Mouse (Mus musculus): Measurements from ENCODE around the gene Anks1b.

Gene Anks1b

GRCm38 (mm10) chr10:90380704-90381339 is 507.5 kb downstream of the Anks1b start:
- DNase-seq = no peak

- DNase-seq = no peak
These were observed 527.1 kb downstream of the Anks1b start for GRCm38 (mm10) chr10:90400382-90400781.

GRCm38 (mm10) chr10:90408484-90408883 is 535.2 kb downstream of the Anks1b start:
- DNase-seq = no peak

- DNase-seq = no peak
These were observed 558.2 kb downstream of the Anks1b start for GRCm38 (mm10) chr10:90431527-90431926.

GRCm38 (mm10) chr10:90431974-90432373 is 558.7 kb downstream of the Anks1b start:
- DNase-seq = no peak

GRCm38 (mm10) chr10:90432479-90432878 is 559.2 kb downstream of the Anks1b start:
- DNase-seq = peak in 1 of 2 experiments; percentile 4

- no peak for DNase-seq
These were observed 567.7 kb downstream of the Anks1b start for GRCm38 (mm10) chr10:90441036-90441435.

GRCm38 (mm10) chr10:90441656-90442055 is 568.3 kb downstream of the Anks1b start:
- no peak for DNase-seq

- no peak for DNase-seq
These were observed 591.6 kb downstream of the Anks1b start for GRCm38 (mm10) chr10:90464906-90465305.

GRCm38 (mm10) chr10:90465426-90465825 is 592.1 kb downstream of the Anks1b start:
- DNase-seq = no peak

- no peak for DNase-seq
These were observed 594.2 kb downstream of the Anks1b start for GRCm38 (mm10) chr10:90467546-90467945.

GRCm38 (mm10) chr10:90493436-90493835 is 620.1 kb downstream of the Anks1b start:
- peak; percentile 54 to 58 for DNase-seq

- no peak for DNase-seq
These were observed 620.8 kb downstream of the Anks1b start for GRCm38 (mm10) chr10:90493996-90494642.

GRCm38 (mm10) chr10:90494981-90495516 is 621.7 kb downstream of the Anks1b start:
- DNase-seq = peak; percentile 51 to 53

GRCm38 (mm10) chr10:90507561-90507960 is 634.3 kb downstream of the Anks1b start:
- peak in 1 of 2 experiments; percentile 21 for DNase-seq

- DNase-seq = no peak
These were observed 639.5 kb downstream of the Anks1b start for GRCm38 (mm10) chr10:90512801-90513200.

- peak in 1 of 2 experiments; percentile 4 for DNase-seq
These were observed 658.5 kb downstream of the Anks1b start for GRCm38 (mm10) chr10:90531813-90532212.

- no peak for DNase-seq
These were observed 662.1 kb downstream of the Anks1b start for GRCm38 (mm10) chr10:90535370-90535769.

GRCm38 (mm10) chr10:90546635-90547034 is 673.3 kb downstream of the Anks1b start:
- no peak for DNase-seq

GRCm38 (mm10) chr10:90562906-90563305 is 689.6 kb downstream of the Anks1b start:
- peak in 1 of 2 experiments; percentile 19 for DNase-seq

- peak; percentile 61 to 66 for DNase-seq
These were observed 703.1 kb downstream of the Anks1b start for GRCm38 (mm10) chr10:90576191-90577098.

- no peak for DNase-seq
These were observed 703.8 kb downstream of the Anks1b start for GRCm38 (mm10) chr10:90577099-90577461.

GRCm38 (mm10) chr10:90577777-90578176 is 704.5 kb downstream of the Anks1b start:
- no peak for DNase-seq

Data from cerebellum, postnatal 10 days (tissue).